Mouse (Mus musculus): ENCODE data around the gene Krtap19-3. TPM values are rescaled to one million over a fixed set of nuclear protein-coding genes. Genes with fewer than 3 reads are reported as not detected.

The Krtap19-3 gene
- polyA plus RNA-seq, 1 experiment from 2014 or later: not detected

DNA sequence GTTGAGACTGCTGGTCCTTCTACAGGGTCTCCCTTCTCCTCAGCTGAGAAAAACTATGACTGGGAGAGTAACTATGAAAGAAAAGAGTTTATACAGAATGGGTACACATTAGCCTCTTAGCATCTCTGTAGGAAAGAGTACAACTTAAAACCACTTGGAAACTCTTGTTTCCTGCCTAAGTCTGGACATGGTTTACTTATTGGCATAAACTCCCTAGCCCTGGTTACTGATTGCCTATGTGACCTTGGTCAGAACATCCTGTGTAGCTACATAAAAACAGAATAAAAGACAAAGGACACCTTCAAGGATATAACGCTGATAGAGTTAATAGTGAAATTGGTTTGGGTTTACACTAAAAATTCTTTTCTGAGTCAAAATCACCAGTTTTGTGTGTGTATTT is 30.5 kb downstream of the Krtap19-3 start:
- no peaks in the 10 kb centered on the region for H3K27me3 ChIP-seq (replicated peaks; ENCODE audit: control insufficient read depth, insufficient read depth, low read length)
- WGBS: 90% methylated on average over 1 of the region's 1 CpGs

More for the DNA sequence above, 30.5 kb downstream of the Krtap19-3 start:
- no peaks in the 10 kb centered on the region for H3K9me3 ChIP-seq (ENCODE audit: control insufficient read depth, low read length)
- no peak overlapping the region for H3K9ac ChIP-seq (ENCODE audit: low read depth, low read length)
- H3K4me2 ChIP-seq (ENCODE audit: low read length): no peak overlapping the region
- ATAC-seq: no peak
- no peak overlapping the region for H3K27ac ChIP-seq (ENCODE audit: low read depth, low read length)
- no peaks in the 10 kb centered on the region for H3K36me3 ChIP-seq (ENCODE audit: control insufficient read depth, insufficient read depth, low read length)
- no peak overlapping the region for H3K4me3 ChIP-seq (ENCODE audit: low read length)
- no peaks in the 10 kb centered on the region for H3K4me1 ChIP-seq (ENCODE audit: control insufficient read depth, insufficient read depth, low read depth, low read length)

Other genes with a start within 250 kb of the Krtap19-3 start
- gene Krtap26-1, start 230.2 kb downstream of the Krtap19-3 start, polyA plus RNA-seq (2015; fragmentation: Nextera tagmentation; extraction: Ambion mirVana): not detected in 2 replicates
- not detected in 2 replicates for gene Krtap27-1, start 206.4 kb downstream of the Krtap19-3 start, polyA plus RNA-seq (2015; fragmentation: Nextera tagmentation; extraction: Ambion mirVana)
- not detected in 2 replicates for gene 2310061N02Rik, start 170.1 kb downstream of the Krtap19-3 start, polyA plus RNA-seq (2015; fragmentation: Nextera tagmentation; extraction: Ambion mirVana)
- gene Krtap13-1, start 149.2 kb downstream of the Krtap19-3 start, polyA plus RNA-seq (2015; fragmentation: Nextera tagmentation; extraction: Ambion mirVana): not detected in 2 replicates
- not detected in 2 replicates for gene Krtap13, start 126.4 kb downstream of the Krtap19-3 start, polyA plus RNA-seq (2015; fragmentation: Nextera tagmentation; extraction: Ambion mirVana)
- gene 2310034C09Rik, start 119.2 kb downstream of the Krtap19-3 start, polyA plus RNA-seq (2015; fragmentation: Nextera tagmentation; extraction: Ambion mirVana): not detected in 2 replicates
- not detected in 2 replicates for gene 2310057N15Rik, start 103.8 kb downstream of the Krtap19-3 start, polyA plus RNA-seq (2015; fragmentation: Nextera tagmentation; extraction: Ambion mirVana)
- not detected in 2 replicates for gene Gm5965, start 100.1 kb downstream of the Krtap19-3 start, polyA plus RNA-seq (2015; fragmentation: Nextera tagmentation; extraction: Ambion mirVana)
- not detected in 2 replicates for gene Gm20741, start 65.8 kb downstream of the Krtap19-3 start, polyA plus RNA-seq (2015; fragmentation: Nextera tagmentation; extraction: Ambion mirVana)
- gene Krtap15, start 57.8 kb downstream of the Krtap19-3 start, polyA plus RNA-seq (2015; fragmentation: Nextera tagmentation; extraction: Ambion mirVana): 0.25 TPM in 1 of 2 replicates, not detected in the other
- gene Krtap14, start 51.9 kb downstream of the Krtap19-3 start, polyA plus RNA-seq (2015; fragmentation: Nextera tagmentation; extraction: Ambion mirVana): not detected in 2 replicates
- not detected in 2 replicates for gene Krtap19-1, start 8.6 kb downstream of the Krtap19-3 start, polyA plus RNA-seq (2015; fragmentation: Nextera tagmentation; extraction: Ambion mirVana)
- not detected in 2 replicates for gene Krtap19-2, start 3.8 kb downstream of the Krtap19-3 start, polyA plus RNA-seq (2015; fragmentation: Nextera tagmentation; extraction: Ambion mirVana)
- gene Krtap19-4, start 7.1 kb upstream of the Krtap19-3 start, polyA plus RNA-seq (2015; fragmentation: Nextera tagmentation; extraction: Ambion mirVana): not detected in 2 replicates
- not detected in 2 replicates for gene Krtap19-5, start 18.4 kb upstream of the Krtap19-3 start, polyA plus RNA-seq (2015; fragmentation: Nextera tagmentation; extraction: Ambion mirVana)
- gene Krtap19-9b, start 54.2 kb upstream of the Krtap19-3 start, polyA plus RNA-seq (2015; fragmentation: Nextera tagmentation; extraction: Ambion mirVana): not detected in 2 replicates
- not detected in 2 replicates for gene Krtap16-3, start 84.8 kb upstream of the Krtap19-3 start, polyA plus RNA-seq (2015; fragmentation: Nextera tagmentation; extraction: Ambion mirVana)
- not detected in 2 replicates for gene Krtap22-2, start 132.7 kb upstream of the Krtap19-3 start, polyA plus RNA-seq (2015; fragmentation: Nextera tagmentation; extraction: Ambion mirVana)
- not detected in 2 replicates for gene Gm10229, start 137.2 kb upstream of the Krtap19-3 start, polyA plus RNA-seq (2015; fragmentation: Nextera tagmentation; extraction: Ambion mirVana)
- not detected in 2 replicates for gene Krtap6-1, start 153.7 kb upstream of the Krtap19-3 start, polyA plus RNA-seq (2015; fragmentation: Nextera tagmentation; extraction: Ambion mirVana)
- not detected in 2 replicates for gene Gm10228, start 163.4 kb upstream of the Krtap19-3 start, polyA plus RNA-seq (2015; fragmentation: Nextera tagmentation; extraction: Ambion mirVana)
- gene Krtap6-5, start 169.8 kb upstream of the Krtap19-3 start, polyA plus RNA-seq (2015; fragmentation: Nextera tagmentation; extraction: Ambion mirVana): not detected in 2 replicates
- gene 1110025L11Rik, start 186.0 kb upstream of the Krtap19-3 start, polyA plus RNA-seq (2015; fragmentation: Nextera tagmentation; extraction: Ambion mirVana): not detected in 2 replicates
- gene Krtap6-3, start 206.0 kb upstream of the Krtap19-3 start, polyA plus RNA-seq (2015; fragmentation: Nextera tagmentation; extraction: Ambion mirVana): not detected in 2 replicates

Measured in hindbrain, embryonic 16.5 days (tissue).